Mouse (Mus musculus) embryonic fibroblast, embryonic 13.5 days (primary cell): ENCODE data around the gene Csnk1g1.

ENCODE experiments used
- CTCF ChIP-seq: IDR thresholded peaks from 2 replicates; pipeline ENCODE4 v1.5.1; 2011; ENCODE audit warnings: mild to moderate bottlenecking, control low read depth, low read length, moderate library complexity, borderline replicate concordance; ENCODE audit not compliant: insufficient read depth
- POLR2A ChIP-seq: IDR thresholded peaks from 2 replicates; pipeline ENCODE4 v1.6.1; 2011; ENCODE audit warnings: low read depth, mild to moderate bottlenecking, control low read depth, low read length, moderate library complexity

GRCm38 (mm10) chr9:66068971-66069391 lies 160.3 kb downstream of the Csnk1g1 start:
- TF ChIP-seq CTCF (no peak), POLR2A (no peak)
